Mouse (Mus musculus) cerebellum, postnatal 25 days (tissue): Measurements from ENCODE around the gene Tbcel.

Experiments
- DNase-seq, 2 experiments: peaks; one replicate each; pipeline ENCODE4 v3.0.0; 2021; ENCODE audit warnings: mixed read lengths in 2 of 2

Gene Tbcel

GRCm38 (mm10) chr9:42432155-42432554 is 75.5 kb downstream of the Tbcel start:
- no peak for DNase-seq

- no peak for DNase-seq
Observed at GRCm38 (mm10) chr9:42431606-42432005, 76.0 kb downstream of the Tbcel start.

DNA sequence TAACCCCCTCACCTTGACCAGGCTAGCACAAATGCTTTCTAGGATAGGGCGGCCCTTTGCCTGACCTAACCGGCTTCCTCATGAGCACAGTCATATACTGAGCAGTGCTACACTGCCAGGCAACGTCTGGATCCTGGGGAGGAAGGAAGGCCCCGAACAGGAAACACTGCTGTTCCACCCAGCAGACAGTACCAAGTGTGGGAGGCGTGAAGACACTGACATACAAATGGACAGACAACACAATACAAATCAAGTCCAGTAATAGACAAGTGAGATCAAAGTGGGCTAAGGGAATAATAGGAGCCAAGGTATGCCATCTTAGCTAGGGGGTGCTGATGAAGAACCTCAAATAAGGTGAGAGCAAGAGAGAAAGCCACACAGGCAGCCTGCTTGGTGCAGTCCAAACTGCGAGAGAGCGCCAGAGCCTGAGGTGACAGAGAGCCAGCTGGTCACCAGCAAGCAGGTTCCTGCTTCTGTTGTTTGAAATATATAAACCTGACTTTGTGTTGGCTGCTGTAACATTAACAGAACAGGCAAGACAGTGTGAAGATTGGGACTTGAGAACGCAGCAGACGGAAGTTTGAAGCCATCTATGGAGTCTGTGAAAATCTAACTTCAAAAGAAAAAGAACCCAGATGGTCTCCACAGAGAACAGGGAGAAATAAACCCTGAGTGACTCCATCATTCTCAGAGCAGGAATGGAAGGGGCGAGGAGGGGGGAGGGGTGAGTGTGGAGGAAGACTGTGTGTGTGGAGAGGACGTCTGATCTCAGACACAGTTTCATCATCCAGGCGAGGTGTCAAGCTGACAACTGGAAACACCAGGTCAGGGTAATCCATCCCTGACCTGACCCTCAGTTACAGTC is 79.3 kb downstream of the Tbcel start:
- DNase-seq, result peak; percentile 69 to 75

GRCm38 (mm10) chr9:42426661-42427358 is 80.8 kb downstream of the Tbcel start:
- DNase-seq, result peak in 1 of 2 experiments; percentile 30

- no peak for DNase-seq
Observed at GRCm38 (mm10) chr9:42423649-42424048, 84.0 kb downstream of the Tbcel start.

- DNase-seq, result peak in 1 of 2 experiments; percentile 19
Observed at GRCm38 (mm10) chr9:42419687-42420086, 87.9 kb downstream of the Tbcel start.

DNA sequence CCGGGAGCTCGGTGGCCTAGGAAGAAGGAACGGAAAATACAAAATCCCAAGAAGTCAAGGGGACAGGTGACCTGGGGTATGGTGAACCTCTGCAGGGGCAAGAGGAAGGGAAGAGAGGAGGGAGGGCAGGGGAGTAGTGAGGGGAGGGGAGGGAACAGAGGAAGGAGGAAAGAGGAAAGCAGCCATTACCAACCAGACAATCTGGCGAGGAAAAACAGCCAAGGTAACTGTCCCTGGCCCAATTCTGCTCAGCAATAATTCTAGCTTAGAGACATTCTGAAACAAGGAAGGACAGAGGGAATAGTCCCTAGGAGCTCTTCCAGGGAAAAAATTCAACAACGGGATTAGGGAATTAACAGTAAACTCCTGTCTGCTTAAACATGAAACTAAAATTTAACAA is 88.8 kb downstream of the Tbcel start:
- DNase-seq, result peak; percentile 30 to 43

DNA sequence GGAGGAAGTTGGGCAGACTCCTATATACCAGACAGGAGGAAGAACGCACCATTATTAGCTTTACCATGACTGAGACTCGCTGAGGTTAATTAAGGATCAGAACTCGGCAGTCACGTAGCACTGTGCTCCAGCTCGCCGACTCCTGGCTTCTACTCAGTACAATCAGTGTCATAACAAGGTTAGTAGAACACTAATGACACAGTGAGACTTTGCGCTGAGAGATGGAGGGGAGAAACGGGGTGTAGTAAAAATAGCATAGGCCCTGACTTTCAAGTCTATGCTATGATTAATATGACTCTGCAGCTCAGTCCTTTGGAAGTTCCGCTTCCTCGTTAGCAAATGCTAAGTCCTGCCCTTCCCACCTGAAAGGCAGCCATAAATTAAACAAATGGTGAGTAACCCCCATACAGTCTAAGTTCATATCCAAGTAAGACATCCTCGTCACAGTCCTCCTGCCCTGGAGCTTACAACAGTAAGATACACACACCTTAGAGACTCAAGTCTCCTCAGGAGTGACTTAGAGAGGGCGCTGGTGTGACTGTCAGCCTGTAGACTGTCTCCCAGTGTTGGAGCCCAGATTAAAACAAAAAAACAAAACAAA is 90.2 kb downstream of the Tbcel start:
- DNase-seq, result no peak

GRCm38 (mm10) chr9:42415184-42415583 is 92.4 kb downstream of the Tbcel start:
- DNase-seq, result no peak

- no peak for DNase-seq
Observed at GRCm38 (mm10) chr9:42413345-42413744, 94.3 kb downstream of the Tbcel start.

- DNase-seq, result no peak
Observed at GRCm38 (mm10) chr9:42411296-42411695, 96.3 kb downstream of the Tbcel start.

GRCm38 (mm10) chr9:42405736-42406135 is 101.9 kb downstream of the Tbcel start:
- DNase-seq, result no peak

- DNase-seq, result peak in 1 of 2 experiments; percentile 20
Observed at GRCm38 (mm10) chr9:42401486-42401885, 106.1 kb downstream of the Tbcel start.

DNA sequence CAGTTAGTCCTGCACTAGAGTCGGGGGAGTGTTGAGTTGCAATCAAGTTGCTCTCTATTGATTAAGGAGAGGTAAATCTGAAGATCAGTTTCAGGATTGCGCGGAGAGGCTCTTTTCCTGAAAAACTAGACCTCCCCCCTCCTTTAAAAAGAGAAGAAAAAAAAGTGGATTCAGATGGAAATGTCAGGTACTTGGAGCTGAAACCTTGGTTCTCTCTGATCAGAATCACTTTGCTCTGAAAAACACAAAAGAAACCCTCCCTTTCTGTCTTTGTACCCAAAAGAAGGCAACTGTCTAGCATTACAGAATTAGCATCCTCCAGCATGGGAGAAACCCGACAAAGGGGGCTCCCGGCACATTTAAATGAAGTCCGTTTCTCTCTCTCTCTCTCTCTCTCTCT is 107.8 kb downstream of the Tbcel start, which contains the start of gene Tecta:
Gene Tecta (minus strand): TSS at position 101 of the 400 bp plus-strand sequence.
- no peak for DNase-seq

DNA sequence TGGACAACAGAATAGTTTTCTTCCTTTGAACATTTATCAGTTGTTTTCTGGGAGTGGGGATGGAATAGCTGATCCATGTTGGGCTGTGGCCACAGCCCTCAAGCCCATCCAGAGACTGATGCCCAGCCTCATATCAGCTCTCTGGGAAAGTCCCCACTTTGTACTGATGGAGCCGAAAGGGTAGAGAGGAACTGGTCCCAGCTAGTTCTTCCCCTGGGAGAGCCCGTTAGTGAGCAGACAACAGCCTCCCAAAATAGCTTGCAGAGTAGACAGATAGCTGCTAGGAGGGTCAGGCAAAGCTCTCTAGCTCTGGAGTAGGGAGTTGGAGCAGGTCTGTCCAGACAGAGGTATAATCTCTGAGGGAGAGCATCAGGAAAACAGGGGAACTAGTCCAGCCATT is 111.5 kb downstream of the Tbcel start:
- no peak for DNase-seq

DNA sequence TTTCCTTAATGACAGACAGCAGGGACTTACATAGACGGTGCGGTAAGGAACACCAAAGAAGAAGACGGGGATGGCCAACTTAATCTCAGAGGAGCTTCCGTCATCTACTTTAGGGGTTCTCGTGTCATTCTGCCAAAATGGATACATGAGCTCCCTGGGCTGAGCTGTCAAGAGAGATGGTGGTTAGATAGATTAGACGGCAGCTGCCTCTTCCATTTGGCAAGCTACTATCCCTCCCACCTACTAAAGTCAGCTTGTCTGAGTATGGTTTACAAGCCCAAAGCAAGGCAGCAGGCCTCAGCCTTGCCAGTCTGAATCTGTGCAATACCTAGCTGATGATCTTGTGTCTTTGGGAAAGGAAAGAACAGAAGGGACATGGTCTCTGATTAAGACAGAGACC is 112.7 kb downstream of the Tbcel start:
- no peak for DNase-seq

- no peak for DNase-seq
Observed at GRCm38 (mm10) chr9:42394321-42394720, 113.3 kb downstream of the Tbcel start.

DNA sequence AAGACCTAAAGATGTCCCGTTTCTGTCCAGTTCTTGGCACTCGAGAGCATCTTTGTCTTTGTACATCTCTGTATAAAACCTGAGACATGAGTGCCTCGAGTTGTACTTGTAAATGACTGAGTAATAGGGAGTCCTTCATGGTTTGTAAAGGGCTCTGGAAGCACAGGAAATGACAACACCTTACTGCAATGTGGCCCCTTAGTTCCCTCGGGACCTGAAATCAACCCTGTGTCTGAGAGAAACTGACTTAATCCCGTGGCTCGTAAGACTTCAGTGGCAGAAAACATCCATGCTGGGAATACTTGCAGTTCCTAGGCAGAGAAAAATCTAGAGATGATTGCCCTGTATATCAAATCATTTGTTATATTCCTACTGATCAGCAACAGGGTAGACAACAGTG is 114.7 kb downstream of the Tbcel start:
- no peak for DNase-seq

DNA sequence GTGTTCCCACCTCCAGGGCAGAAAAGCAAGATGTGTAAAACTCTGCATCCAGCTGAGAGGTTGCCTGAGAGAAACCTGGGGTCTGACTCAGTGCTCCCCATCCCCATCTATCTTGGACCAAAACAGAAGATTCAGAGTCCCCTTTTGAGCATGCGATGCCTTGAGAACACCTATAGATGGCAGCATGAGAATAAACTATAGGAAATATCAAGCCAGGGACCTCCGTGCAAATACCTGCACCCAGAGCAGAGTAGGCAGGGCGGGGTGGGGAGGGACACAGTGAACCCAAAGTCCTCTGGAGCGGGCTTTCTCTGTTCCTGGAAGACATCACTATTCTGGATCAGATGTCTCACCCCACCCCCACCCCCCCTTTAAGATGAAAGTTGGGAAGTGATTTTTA is 119.1 kb downstream of the Tbcel start:
- peak in 1 of 2 experiments; percentile 33 for DNase-seq

- DNase-seq, result no peak
Observed at GRCm38 (mm10) chr9:42387038-42387437, 120.6 kb downstream of the Tbcel start.

GRCm38 (mm10) chr9:42385656-42386055 is 122.0 kb downstream of the Tbcel start:
- DNase-seq, result no peak

GRCm38 (mm10) chr9:42382628-42383347 is 124.8 kb downstream of the Tbcel start:
- no peak for DNase-seq

- DNase-seq, result no peak
Observed at GRCm38 (mm10) chr9:42382063-42382462, 125.5 kb downstream of the Tbcel start.
